Mouse (Mus musculus): Measurements from ENCODE around the gene Timp2.
"Not testable (repeated sequence)": the region's sequence is repeated elsewhere in the genome, so short reads cannot be mapped to it uniquely, and the experiment has no call there.

Timp2 gene

DNA sequence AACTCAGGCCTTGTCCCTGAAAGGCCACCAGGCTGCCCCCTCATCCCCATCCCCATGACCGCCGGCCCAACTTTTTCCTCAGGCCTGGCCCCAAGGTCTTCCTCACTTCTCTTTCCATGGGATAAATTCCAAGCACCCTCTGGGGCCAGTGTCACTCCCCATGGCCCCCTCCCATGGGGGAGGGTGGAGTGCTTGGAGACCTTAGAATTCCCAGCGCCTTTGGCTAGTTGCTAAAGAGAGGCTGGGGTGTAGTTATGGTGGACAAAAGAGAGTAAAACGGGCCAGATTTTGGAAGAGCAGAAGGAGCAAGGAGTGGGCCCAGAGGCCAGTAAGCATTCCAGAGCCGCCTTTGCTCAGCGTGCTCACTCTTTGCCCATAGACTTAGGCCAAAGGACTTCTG, at the start of gene Timp2:
Timp2 (minus strand) TSS at position 101 of the 400 bp plus-strand sequence.
- no peak for DNase-seq

DNA sequence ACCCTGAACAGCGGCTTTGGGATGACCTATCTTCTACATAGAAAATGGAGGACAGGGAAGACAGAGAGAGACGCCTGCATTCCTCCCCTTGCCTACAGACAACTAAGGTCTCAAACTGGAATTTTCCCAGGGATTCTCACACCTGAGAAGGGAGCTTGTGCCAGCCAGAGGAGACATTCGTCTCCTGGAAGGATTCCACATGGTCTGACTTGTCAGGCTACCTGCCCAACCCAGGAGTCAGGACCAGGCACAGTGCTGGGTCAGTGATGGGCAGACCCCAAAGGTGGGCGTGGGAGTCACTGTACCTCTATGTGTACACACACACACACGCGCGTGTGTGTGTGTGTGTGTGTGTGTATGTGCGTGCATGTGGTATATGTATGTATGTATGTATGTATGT, 49.8 kb upstream of the Timp2 start:
- no peak for DNase-seq

DNA sequence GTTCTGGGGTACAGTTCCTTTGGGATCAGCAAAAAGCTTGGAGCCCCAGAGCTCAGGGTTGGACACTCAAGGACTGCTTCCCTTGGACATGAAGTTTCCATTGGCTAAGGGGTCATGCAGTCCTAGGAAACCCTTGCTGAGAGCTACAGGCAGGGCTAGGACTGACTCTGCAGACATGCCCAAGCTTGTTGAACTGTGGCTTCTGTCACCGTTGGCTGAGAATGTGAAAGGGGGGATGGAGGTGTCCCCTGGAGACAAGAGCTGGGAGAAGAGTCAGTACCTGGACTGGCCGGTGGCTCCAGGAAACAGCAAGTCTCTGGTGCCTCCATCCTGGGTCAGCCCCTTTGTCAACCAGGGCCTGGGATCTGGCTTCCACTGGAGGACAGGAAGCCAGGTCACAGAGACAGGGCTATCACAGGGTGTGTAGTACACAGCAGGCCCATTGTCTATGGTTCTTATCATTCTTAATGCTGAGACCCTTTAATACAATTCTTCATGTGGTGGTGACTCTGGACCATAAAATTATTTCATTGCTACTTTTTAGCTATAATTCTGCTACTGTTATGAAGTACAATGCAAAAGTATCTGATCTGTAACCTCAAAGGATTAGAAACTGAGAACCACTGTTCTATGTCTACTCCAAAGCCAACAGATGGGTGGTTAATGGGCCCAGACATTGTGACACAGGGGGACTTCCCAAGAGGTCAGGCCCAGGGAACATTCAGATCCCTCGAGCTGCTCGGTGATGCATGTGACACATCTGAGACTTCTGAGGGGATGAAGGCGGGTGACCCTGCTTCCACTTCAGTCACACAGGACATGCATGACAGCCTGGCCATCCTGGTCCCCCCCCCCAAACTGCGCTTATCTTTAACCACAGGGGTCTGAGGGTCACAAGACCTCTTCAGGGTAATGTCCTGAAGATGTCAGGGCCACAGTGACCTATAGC, 48.7 kb upstream of the Timp2 start:
- DNase-seq: no peak

DNA sequence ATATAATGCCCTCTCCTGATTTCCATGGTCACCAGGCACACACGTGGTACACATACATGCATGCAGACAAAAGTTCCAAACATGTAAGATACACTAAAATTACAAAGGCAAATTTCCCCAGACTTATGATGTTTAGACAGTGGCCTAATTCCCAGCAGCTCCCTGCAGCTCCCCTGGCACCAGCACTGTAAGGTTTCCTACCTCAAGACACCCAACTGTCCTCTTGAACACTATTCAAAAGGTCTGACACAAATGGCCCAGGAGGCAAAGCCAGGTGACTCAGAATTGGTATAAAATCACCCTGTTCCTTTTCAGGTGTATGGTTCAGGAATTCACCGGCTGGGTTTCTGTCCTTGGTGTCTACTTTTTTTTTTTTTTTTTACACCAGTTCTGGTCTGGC, 47.6 kb upstream of the Timp2 start:
- DNase-seq: no peak

DNA sequence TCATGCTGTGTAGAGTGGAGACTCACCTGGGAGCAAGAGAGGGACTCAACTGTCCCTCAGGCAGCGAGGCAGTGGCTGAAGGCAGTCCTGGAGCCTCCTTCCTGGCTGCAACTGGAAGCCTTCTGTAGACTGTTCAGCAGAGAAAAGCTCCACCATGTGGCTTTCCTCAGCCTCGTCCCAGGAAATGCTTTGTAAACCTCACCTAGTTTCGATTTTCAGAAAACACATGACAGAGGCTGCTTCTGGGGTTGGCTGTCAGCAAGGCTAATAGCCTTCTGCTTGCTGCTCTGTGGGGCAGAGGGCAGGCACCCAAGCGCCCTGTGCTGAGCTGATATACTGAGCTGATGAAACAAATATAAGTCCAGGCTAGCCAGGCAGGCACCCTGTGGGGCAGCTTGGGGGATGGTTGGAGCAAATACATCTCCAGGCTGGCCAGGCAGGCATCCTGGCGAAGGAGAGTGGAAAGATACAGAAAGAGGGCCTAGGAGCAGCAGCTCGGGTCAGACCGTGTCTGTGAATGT, 46.3 kb upstream of the Timp2 start, which contains the start of gene Lgals3bp:
Lgals3bp (minus strand) TSS at position 333 of the 521 bp plus-strand sequence.
- peak; percentile 42 for DNase-seq

DNA sequence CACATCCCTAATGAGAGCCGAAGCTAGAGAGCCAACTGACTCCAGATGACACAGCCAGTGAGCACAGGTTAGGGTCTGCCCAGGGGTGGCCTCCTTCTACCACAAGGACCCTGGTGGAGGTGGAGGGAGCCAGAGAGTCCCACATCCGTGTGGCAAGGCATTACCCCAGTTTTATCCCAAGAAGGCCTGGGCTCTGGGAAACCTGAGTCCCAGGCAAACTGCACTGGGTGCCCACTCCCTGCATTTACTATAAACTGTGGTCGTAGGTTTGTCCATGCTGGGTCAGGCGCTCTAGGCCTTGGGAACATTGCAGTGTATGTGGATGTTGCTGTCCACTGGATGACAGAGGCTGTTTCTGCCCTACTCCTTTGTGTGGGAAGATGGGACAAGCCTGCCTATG, 45.7 kb upstream of the Timp2 start:
- DNase-seq: no peak

DNA sequence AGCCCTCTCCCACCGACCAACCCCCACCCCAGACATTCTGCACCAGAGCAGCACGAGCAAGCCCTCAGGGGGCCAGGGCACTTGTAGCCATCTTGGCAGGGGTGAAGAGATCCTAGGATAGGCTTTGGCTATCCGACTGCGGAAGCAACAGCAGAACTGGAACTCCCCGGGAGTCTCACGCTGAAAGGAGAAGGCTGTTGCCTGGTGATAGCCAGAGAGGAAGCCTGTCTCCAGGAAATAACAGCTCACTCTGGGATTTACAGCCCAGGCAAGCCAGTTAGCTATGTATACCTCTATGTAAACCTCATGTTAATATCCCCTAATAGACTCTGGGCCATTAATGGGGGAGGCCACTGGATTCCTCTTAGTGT, 45.0 kb upstream of the Timp2 start:
- peak; percentile 24 for DNase-seq

DNA sequence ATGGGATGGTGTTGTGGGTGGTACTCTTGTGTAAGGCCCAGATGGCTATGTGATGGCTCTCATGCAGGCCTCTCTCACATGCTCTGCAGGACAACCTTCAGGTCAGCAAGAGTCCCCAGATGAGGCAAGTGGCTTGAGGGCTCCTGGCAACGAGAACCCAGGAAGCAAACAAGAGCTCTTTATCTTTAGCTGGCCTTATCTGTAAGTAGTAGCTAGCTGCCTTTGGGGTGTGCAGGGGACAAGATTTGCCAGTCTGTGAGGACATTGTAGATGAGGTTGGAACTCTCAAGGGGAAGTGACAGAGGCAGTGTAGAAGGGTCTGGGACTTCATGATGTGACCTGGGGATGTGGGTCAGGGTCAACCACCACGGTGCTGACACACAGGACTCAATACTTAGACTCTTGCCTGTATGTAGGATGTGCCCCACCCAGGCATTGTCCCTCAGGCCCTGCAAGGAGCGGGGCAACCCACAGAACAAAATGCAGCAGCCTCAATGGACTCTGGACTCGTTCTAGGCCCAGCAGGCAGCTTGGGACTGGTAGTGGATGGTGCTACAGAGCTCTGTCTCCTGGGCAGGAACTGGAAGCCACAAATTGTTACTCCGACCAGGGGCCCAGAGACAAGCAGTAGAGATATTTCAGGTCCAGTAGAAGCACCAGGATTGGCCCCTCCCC, 44.5 kb upstream of the Timp2 start:
- DNase-seq: no peak

DNA sequence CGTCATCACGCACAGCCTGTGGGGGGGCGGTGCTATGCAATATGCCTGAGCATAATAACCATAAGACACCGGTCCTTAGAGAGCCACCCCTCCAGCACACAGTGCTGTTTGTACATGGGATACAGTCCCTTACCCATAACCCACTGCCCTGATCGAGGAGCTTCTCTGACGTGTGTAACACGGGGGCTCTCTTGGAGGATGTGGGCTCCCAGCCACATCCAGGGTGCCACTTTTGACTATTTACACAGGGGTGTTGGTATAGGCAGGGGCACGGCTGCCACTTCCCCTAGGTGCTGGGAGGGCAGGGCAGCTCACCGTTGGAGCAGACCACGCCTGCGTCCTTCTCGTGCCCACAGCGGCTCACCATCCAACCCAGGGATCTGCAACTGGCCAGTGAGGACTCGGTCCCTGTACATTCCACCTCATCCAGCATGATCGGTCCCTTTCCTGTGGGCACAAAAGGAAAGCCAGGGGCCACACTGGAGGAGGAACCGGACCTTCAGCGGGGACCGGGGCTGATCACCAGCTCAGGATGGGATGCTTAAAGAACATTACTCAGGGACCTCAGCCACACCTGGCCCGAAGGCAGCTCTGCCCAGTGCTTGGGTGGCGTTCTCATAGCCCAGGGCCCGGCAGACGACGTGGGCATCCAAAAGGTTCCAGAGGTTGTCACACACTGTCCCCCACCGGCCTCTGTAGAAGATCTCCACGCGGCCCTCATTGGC, 42.4 kb upstream of the Timp2 start:
- DNase-seq: no peak

DNA sequence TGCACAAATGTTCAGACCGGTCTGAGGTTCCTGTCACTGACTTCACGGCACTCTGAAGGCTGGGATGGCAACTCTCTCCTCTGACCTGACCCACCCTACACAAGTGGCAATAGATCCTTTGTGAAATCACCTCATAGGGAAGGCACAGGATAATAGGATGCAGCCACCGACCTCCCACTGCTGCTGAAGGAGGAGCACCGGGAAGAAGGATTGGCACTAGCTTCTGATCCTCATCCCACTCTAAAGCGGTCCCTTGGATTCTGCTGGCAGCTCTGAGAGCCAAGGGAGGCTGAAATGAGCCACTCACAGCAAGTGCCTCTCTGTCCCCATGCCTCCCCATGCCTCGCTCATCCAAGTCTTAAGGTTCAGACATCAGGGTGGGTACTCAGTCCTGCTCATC, 39.0 kb upstream of the Timp2 start:
- no peak for DNase-seq

DNA sequence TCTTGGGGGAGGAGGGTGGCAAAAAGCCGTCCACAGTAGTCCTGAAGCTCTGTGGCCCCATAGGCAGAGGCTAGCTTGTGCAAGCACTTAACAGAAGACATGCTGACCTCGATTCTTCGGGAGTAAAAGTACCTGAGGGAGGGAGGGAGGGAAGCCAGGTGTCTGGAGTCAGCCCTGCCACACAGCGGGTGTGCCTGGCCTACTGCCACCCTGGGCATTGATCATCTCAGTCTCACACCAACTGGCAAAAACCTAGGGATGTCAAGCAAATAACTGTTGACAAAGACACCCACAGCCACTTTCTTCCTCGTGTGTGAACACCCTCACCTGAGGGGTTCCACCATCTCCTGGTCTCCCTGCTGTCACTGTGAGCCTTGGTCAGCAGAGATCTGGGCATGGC, 38.5 kb upstream of the Timp2 start:
- DNase-seq: no peak

DNA sequence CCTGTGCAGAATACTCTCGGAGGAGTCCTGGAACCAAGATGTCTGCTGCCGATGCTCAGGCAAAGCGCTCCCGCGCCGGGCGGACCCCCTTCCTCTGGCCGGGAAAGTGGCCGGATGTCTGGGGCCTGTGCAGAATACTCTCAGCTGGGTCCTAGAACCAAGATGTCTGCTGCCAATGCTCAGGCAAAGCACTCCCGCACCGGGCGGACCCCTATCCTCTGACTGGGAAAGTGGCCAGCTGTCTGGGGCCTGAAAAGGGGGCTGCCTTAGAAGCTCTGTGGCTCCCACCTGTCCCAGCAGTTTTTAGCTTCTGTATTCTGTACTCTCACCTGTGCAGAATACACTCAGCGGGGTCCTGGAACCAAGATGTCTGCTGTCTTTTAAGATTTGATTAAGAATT, 32.3 kb upstream of the Timp2 start:
- not testable (repeated sequence) for DNase-seq

DNA sequence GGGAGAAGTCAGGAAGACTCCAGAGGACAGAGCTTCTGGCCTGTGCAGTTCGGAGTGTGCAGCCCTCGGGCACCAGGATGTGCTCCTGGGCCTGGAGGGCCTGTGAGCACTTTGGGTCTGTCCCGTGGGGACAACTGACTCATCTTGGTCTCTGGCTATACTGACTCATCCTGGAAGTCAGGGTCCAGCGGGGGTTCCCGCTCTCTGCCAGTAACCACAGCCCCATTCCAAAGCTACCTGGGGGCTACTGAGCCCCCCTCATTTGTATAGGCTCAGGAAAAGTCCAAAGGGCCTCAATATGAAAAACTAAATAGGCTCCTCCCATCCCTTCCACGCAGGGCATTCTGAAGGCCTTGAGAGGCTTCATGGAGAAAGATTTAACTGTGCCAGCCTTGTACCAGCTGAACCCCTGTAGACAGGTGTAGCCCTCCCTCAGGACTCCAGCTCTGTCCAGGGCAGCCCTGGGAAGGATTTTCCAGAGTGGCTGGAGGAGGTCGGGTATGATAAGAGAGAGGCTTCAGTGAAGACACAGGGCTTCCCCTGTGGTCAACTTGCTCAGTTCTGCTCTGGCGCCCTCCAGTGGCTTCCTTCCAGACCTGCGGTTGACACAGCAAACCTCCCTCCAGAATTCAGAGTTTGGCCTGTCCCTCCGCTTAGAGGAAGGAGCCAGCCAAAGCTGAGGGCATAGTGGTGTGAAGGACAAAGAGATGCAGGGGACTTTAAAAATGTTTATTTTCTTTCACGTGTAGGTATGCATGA, 23.9 kb upstream of the Timp2 start:
- peak; percentile 87 for DNase-seq

DNA sequence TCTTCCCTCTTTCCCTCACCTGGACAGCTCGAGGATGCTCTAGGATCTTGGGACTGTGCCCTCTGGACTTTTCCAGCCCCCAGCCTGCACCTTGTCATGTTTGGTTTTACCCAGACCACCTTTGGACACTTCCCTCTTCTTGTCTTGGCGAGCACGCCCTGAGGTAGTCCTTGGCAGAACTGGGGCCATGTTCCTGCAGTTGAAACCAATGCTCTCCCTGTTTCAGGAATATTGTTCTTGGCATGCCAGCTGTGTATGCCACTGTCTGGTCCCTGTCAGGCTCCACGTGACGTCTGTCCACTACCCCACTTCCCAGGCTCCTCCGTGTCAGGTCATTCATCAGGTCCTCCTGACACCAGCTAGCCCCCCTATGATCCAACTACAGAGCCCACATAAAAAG, 23.1 kb upstream of the Timp2 start:
- no peak for DNase-seq

DNA sequence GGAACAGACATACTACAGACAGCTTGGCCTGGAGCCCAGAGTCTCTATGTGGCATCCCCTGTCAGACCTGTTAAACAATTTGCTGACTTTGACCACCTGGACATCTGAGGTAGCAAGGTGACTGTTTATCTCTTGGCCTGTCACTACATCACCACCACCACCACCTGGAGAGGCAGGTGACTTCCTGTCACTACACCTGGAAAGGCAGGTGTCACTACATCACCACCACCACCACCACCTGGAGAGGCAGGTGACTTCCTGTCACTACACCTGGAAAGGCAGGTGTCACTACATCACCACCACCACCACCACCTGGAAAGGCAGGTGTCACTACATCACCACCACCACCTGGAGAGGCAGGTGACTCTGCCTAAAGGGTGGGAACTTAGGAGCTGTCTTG, 20.8 kb upstream of the Timp2 start:
- DNase-seq: not testable (repeated sequence)

DNA sequence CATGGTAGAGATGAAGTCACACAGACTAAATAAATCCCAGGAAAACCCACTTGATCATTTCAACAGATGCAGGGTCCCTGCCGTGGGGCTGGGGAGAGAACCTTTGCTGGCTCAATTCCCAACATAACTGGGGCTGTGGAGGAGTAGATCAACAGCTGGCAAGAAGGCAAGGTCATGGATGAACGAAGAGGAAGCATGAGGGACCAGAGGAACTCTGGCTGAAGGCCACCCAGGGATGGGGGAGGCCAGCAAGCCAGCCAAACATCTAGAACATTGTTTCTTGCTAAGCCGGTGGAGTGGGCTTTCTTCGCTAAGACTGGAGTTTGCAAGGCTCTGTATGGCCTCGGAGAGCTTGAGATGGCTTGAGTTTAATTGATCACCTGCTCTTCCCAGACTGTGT, 20.3 kb upstream of the Timp2 start:
- no peak for DNase-seq

DNA sequence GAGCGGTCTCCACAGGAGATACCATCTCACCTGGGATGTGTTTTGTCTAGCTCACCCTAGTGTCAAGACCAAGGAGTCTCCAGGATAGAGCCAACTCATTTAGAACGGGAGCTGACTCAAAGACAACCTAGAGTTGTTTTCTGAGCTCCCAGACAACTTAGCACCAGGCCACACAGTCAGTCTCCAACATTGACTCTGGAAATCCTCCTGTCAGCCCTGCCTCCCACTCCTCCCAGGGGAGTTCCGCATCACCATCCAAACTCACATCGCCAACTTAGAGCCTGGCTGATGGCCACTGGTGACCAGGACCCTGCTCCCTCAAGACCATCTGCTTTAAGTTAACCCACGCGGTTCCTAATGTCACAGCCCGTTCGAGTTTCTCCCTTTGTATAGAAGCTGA, 19.9 kb upstream of the Timp2 start:
- DNase-seq: no peak

DNA sequence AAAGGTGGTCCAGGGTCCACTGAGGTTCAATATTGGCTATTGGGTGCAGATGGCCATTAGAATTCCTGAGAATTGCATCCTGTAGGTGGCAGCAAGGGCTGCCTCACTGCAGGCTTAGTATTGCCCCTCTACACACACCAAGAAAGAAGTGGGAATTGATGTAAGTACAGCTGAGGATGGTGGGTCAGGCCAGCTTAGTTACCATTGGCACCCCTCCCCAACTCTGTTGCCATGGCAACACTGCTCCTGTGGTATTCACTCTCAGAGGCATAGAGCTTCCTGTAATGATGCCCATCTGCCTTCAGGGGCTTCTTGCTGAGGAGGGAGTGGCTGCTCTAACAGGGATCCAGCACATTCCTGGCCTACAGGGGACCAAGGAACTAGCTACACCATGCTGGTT, 19.5 kb upstream of the Timp2 start:
- DNase-seq: peak; percentile 21

DNA sequence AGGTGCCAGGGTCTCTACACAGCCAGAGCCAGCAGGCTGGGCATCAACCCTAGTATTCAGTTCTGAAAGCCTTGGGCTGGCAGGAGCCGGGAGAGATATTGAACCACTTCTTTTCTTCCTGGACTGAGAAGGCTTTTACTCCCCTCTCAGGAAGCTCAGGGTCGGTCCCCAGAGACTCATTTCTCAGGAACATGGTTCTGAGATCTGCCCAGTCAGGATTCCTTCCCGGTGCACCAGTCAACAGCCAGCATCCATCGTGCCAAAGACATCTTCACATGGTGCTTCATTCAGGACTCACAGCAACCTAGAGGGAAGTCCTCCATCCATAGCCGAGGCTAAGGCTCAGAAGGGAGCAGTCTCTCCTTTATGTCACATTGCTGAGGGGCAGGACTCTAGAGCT, 19.0 kb upstream of the Timp2 start:
- DNase-seq: no peak

DNA sequence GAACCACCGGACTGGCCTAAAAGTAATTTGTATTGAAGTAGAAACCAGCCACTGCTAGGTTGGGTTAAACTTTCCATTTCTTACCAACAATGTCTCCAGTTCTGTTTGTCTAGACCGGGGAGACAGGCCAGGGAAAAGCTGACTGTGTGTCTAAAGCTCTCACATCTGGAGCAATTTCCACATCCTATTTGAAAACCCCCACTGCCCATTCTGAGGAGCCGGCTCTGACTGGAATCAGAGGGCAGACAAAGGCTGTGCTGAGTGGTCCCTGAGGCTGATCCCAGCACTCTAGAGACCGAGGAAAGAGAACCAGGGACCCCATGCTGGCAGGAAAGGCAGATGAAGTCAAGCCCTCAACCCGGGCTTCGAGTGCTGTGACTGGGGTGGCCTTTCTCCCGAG, 17.1 kb upstream of the Timp2 start:
- DNase-seq: no peak

DNA sequence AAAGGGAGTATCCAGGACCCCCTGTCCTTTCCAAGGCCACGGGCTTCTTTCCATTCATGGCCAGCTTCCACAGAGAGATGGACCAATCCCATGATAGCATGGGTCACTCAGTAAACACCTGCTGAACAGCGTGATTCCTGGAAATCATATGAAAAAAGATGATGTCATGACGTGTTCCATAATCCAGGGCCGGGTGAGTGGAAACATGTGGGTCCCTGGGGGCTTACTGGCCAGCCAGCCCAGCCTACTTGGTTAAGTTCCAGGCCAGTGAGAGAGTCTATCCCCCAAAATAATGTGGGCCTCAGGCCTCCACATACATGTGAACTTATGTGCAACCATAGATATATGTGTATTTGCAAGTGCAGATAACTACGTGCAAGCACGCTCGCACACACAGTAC, 16.3 kb upstream of the Timp2 start:
- DNase-seq: no peak

DNA sequence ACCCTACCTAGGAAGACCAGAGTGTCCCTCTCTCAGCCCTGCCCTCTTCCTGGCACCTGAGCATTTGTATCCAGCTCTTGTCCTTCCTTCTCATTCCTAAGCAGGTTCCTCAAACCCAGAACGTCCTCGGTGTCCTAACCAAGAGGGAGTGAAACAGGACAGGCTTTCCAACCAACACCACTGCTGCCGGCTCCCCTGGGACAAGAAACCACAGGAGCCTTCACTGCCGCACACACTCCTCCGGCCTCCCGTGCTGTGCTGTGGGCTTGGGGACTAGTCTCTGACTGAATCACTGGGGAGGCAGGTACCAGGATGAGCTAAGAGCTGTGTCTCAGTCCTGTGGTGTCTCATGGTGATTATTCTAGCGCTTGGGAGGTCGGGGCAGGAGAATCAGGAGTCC, 14.1 kb upstream of the Timp2 start:
- DNase-seq: no peak

DNA sequence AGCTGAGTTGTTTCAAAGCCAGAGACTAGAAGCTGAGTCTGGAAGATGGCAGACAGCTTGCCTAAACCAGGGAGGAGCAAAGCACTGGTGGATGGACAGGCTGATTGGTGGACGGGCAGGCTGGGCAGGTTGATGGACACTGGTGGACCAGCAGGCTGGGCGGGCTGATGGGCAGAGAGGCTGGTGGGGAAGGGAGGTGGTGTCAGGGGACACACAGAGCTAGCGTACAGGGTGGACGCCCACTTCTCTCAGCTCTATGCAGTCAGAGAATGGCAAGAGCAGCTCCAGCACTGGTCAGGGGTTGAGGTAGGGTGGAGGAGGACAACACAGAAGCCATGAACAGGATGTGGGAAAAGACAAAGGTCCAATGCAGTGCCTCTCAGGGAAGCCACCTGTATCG, 13.7 kb upstream of the Timp2 start:
- DNase-seq: no peak

Measured in embryo, embryonic 11 days (tissue).